Mouse (Mus musculus) retina, embryonic 14.5 days (tissue): ENCODE measurements at regions not wholly inside any gene's neighbourhood (a gene's known extent, or its start where the extent isn't known, plus 50 kb on each side); places are given as distances from the start of the nearest gene placed in this dataset.

Source experiments
- DNase-seq: peaks from one replicate; pipeline ENCODE4 v3.0.0-alpha.2; 2015; ENCODE audit warnings: low spot score

GRCm38 (mm10) chr11:23170813-23171212, 85.0 kb upstream of the Xpo1 start:
- no peak for DNase-seq

GRCm38 (mm10) chr11:23171760-23172159, 84.1 kb upstream of the Xpo1 start:
- DNase-seq, result no peak

- DNase-seq, result no peak
Measured at GRCm38 (mm10) chr11:23181647-23182046, 74.2 kb upstream of the Xpo1 start.

GRCm38 (mm10) chr11:23185211-23185610, 70.6 kb upstream of the Xpo1 start:
- DNase-seq, result no peak

DNA sequence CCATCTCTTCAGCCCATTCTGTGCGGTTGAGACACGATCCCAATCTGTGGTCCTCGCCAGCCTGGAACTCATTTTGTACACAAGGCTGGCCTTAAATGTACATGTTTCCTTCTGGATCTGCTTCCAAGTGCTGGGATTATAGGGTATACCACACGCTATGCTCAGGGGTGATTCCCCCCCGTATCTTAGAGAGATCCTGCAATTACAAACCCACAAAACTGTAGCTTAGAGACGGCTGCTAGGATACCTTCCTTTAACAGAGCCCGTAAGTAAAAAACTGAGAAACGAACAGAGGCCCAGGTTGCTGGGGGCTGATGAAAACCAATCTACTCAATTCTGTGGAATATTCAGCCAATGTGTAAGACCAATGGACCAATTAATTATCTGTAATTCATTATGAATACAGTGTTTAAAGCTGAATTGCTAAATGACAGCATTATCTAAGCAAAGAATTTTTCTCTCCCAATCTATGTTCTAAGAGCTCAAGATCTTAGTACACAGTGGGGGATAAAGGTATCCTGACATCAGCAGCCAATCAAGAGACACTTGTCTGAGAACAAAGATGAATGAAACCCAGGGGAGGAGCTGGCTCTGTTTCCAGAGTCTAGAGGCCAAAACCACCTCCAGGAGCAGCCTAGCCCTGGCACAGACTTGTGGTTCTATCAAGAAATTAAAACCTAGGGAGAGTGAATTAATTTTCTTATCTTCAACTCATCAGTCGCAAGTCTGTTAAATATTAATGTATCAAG, 54.0 kb upstream of the Xpo1 start:
- no peak for DNase-seq

GRCm38 (mm10) chr11:23203566-23203965, 52.3 kb upstream of the Xpo1 start:
- no peak for DNase-seq

- DNase-seq, result no peak
Measured at GRCm38 (mm10) chr11:23204041-23204440, 51.8 kb upstream of the Xpo1 start.
